Mouse (Mus musculus) ES-E14 (cell line): ENCODE measurements around the gene Epb41.

Source experiments
- HCFC1 ChIP-seq: IDR thresholded peaks from 2 replicates; pipeline ENCODE4 v1.6.1; 2012; ENCODE audit warnings: low read length, inconsistent platforms, borderline replicate concordance; ENCODE audit not compliant: insufficient read depth
- ZNF384 ChIP-seq: IDR thresholded peaks from 2 replicates; pipeline ENCODE4 v1.6.1; 2012; ENCODE audit warnings: low read depth, low read length, inconsistent platforms

DNA sequence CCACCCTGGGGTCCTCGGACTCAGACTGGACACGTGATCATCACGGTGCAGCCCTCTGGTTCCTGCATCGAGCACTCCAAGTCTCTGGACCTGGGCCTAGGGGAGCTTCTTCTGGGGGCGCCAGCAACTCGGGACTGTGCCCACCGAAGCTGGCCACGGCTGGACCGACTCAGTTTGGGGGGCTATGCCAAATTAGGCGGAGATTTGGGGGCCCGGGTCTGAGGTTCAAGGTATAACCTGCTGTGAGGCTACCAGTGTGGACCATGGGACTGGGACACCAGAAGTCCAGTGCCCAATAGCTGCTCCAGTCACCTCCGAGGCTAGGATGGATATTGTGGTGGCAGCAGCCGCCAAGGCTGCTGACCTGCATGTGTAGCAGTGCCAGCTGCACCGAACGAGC is 152.7 kb downstream of the Epb41 start:
- TF ChIP-seq HCFC1: no peak
- TF ChIP-seq ZNF384: no peak
